Mouse (Mus musculus) myocyte (in vitro differentiated cells): ENCODE measurements around the gene Tmem206.

Source experiments
- CEBPB ChIP-seq: IDR thresholded peaks from 2 replicates; pipeline ENCODE4 v1.6.1; 2011; ENCODE audit warnings: mild to moderate bottlenecking, moderate library complexity; ENCODE audit not compliant: poor library complexity, insufficient read depth, severe bottlenecking
- E2F4 ChIP-seq: IDR thresholded peaks from one replicate; pipeline ENCODE4 v1.6.1; 2011; ENCODE audit warnings: mild to moderate bottlenecking, control low read depth, moderate library complexity; ENCODE audit not compliant: insufficient read depth
- MAX ChIP-seq: IDR thresholded peaks from one replicate; pipeline ENCODE4 v1.6.1; 2011; ENCODE audit warnings: low read depth, mild to moderate bottlenecking, control low read depth
- MYOD1 ChIP-seq, 3 experiments: IDR thresholded peaks; one replicate each; pipeline ENCODE4 v1.6.1; 2011; ENCODE audit warnings: control low read depth in 2 of 3, low read depth in 2 of 3, mild to moderate bottlenecking in 2 of 3, moderate library complexity in 1 of 3; ENCODE audit not compliant: insufficient read length in 2 of 3, control insufficient read depth in 1 of 3
- MYOG ChIP-seq, 3 experiments: IDR thresholded peaks; one replicate each; pipeline ENCODE4 v1.6.1; 2011; ENCODE audit warnings: control low read depth in 2 of 3, low read depth in 2 of 3, mild to moderate bottlenecking in 2 of 3; ENCODE audit not compliant: insufficient read length in 2 of 3, control insufficient read depth in 1 of 3, insufficient read depth in 1 of 3
- POLR2A ChIP-seq: IDR thresholded peaks from one replicate; pipeline ENCODE4 v1.6.1; 2011; ENCODE audit warnings: low read depth, mild to moderate bottlenecking, control low read depth, moderate library complexity; ENCODE audit not compliant: insufficient read length
- USF1 ChIP-seq: IDR thresholded peaks from one replicate; pipeline ENCODE4 v1.6.1; 2011; ENCODE audit warnings: low read depth, mild to moderate bottlenecking, control low read depth, moderate library complexity

- TF ChIP-seq POLR2A (no peak), USF1 (peak; percentile 97), E2F4 (no peak), CEBPB (0 out of 2 replicates have a peak, but pooled peaks have one; percentile 33), MAX (peak; percentile 57), MYOD1 (IDR thresholded peaks at IDR 0.05; ENCODE audit: control insufficient read depth in 1 of 3, insufficient read length in 2 of 3, low read depth in 2 of 3) (peak in 1 of 3 experiments; percentile 48), MYOG (IDR thresholded peaks at IDR 0.05; ENCODE audit: control insufficient read depth in 1 of 3, insufficient read depth in 1 of 3, insufficient read length in 2 of 3, low read depth in 2 of 3) (peak in 1 of 3 experiments; percentile 67)
Observed at GRCm38 (mm10) chr1:191292348-191292747, 33.4 kb upstream of the Tmem206 start.
